Mouse (Mus musculus): ENCODE measurements around the gene Timp3. TPM values are rescaled to one million over a fixed set of nuclear protein-coding genes. Genes with fewer than 3 reads are reported as not detected.

The Timp3 gene
- polyA plus RNA-seq (2015; fragmentation: Nextera tagmentation; extraction: Ambion mirVana) = 51.6 and 57.1 TPM in 2 replicates

DNA sequence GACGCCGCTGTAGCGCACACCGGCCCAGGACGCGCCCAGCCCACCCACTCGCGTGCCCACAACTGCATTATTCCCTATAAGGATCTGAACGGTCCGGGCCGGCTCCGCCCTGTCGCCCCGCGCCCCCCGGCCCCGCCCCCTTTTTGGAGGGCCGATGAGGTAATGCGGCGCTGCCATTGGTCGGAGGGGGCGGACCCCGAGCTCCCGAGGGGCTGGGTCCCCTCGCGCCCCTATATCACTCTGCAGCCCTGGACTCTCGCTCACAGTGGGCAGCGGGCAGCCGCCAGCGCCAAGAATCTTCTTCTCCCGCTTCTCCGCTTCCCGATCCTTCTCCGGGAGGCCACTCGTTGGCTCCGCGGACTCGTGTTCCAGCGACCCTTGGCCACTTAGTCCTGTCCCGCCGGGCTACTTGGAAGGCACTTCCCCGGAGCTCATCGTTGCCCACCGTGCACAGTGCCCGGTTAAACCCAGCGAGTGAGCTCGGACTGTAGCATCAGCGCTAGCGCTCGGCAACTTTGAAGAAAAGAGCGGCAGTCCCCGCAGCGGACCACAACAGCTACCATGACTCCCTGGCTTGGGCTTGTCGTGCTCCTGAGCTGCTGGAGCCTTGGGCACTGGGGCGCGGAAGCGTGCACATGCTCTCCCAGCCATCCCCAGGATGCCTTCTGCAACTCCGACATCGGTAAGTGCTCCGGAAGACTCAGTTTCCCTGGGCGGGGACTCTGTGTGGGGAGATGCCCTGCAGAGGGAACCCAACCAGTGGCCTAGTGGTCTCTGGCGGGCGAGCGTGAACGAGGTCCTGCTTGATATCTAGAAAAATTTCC, at the start of gene Timp3:
Timp3 (plus strand) TSS at position 80 of the 824 bp plus-strand sequence.
- WGBS = under 1% methylated on average over 61 of the region's 65 CpGs
- H3K9me3 ChIP-seq (replicated peaks) = no peaks in the 10 kb centered on the region
- ATAC-seq (ENCODE audit: low FRiP score) = peak; percentile 67
- H3K27me3 ChIP-seq (replicated peaks) = peaks cover 7% of the 10 kb centered on the region
- H3K36me3 ChIP-seq = no peaks in the 10 kb centered on the region
- peak within 1 kb of the TSS; percentile 51 for H3K4me3 ChIP-seq (replicated peaks)
- peaks cover 48% of the 10 kb centered on the region for H3K4me1 ChIP-seq
- peak within 1 kb of the TSS; percentile 49 for H3K27ac ChIP-seq (replicated peaks)
- peak within 1 kb of the TSS; percentile 96 for H3K4me2 ChIP-seq
- peak within 1 kb of the TSS; percentile 57 for H3K9ac ChIP-seq (replicated peaks)

DNA sequence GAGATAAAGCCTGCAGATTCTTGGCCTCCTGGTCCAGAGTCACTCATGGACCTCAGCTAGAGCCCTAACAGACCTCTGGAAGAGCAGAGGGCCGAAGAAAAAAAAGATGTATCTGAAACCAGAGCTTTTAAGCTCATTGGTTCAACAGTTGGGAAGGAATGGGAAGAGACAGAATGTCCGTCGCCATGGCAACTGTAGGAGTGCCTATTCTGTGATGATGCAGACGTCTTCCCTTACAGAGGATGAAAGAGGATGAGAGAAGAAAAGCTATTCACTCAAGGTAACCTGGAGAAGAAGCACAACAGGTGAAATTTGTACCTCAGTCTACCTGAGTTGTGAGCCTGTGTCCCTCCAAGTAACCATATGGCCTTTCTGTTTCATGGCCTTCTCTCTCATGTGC, 44.0 kb upstream of the Timp3 start:
- ATAC-seq (ENCODE audit: low FRiP score) = peak; percentile 66; the same call in 1 of the 2 replicates
- WGBS = 63% methylated on average over 4 of the region's 4 CpGs
- no peak overlapping the region for H3K27ac ChIP-seq (replicated peaks)

DNA sequence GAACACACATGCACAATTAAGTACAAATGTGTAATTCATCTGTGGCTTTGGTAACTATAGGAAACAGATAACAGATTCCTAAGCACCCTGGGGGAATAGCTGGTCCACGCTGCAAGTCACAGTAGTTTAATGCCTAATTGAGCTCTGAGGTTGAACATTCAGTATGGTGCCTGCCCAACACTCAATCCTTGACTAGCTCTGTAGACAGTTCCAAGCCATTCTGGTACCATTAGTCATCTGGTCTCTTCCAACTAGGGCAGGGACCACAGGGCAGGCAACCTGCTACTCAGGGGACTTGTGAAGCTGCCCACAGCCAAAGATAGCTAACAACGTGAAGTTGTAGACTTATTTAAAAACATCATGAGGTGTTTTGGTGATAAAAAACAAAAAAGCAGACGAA, 43.1 kb upstream of the Timp3 start:
- WGBS = 74% methylated on average over 3 of the region's 3 CpGs

More for the DNA sequence above, 44.0 kb upstream of the Timp3 start:
- Histone ChIP-seq H3K4me2 (no peak overlapping the region), H3K9ac (replicated peaks) (no peak overlapping the region), H3K4me3 (replicated peaks) (no peak overlapping the region), H3K27me3 (replicated peaks) (no peaks in the 10 kb centered on the region), H3K36me3 (no peaks in the 10 kb centered on the region), H3K4me1 (no peaks in the 10 kb centered on the region), H3K9me3 (replicated peaks) (no peaks in the 10 kb centered on the region)

DNA sequence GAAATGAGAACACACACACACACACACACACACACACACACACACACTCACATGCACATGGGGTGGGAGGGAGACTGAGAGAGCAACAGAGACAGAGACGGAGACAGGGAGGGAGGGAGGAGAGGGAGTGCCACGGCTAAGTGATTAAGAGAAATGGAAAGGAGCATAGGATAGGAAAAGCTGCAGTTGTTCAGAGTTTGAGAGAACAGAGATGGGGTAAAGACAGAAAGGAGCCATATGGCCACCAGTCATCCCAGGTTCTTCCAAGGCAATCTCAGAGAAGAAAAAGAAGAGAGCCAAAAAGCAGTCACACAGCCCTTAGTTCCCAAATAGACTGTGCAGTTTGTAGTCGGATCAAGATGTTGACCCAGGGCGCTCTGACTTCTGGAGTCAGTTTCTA, 42.1 kb upstream of the Timp3 start:
- no peak overlapping the region for H3K4me3 ChIP-seq (replicated peaks)
- no peaks in the 10 kb centered on the region for H3K9me3 ChIP-seq (replicated peaks)
- no peak for ATAC-seq (ENCODE audit: low FRiP score)
- no peak overlapping the region for H3K27ac ChIP-seq (replicated peaks)
- H3K36me3 ChIP-seq = no peaks in the 10 kb centered on the region
- H3K4me1 ChIP-seq = no peaks in the 10 kb centered on the region
- H3K9ac ChIP-seq (replicated peaks) = no peak overlapping the region
- no peak overlapping the region for H3K4me2 ChIP-seq
- no peaks in the 10 kb centered on the region for H3K27me3 ChIP-seq (replicated peaks)
- WGBS = 81% methylated on average over 4 of the region's 4 CpGs

More for the DNA sequence above, 43.1 kb upstream of the Timp3 start:
- no peaks in the 10 kb centered on the region for H3K27me3 ChIP-seq (replicated peaks)
- ATAC-seq (ENCODE audit: low FRiP score) = no peak
- H3K9me3 ChIP-seq (replicated peaks) = no peaks in the 10 kb centered on the region
- no peaks in the 10 kb centered on the region for H3K36me3 ChIP-seq
- H3K9ac ChIP-seq (replicated peaks) = no peak overlapping the region
- H3K4me2 ChIP-seq = no peak overlapping the region
- no peak overlapping the region for H3K27ac ChIP-seq (replicated peaks)
- H3K4me1 ChIP-seq = no peaks in the 10 kb centered on the region
- H3K4me3 ChIP-seq (replicated peaks) = no peak overlapping the region

DNA sequence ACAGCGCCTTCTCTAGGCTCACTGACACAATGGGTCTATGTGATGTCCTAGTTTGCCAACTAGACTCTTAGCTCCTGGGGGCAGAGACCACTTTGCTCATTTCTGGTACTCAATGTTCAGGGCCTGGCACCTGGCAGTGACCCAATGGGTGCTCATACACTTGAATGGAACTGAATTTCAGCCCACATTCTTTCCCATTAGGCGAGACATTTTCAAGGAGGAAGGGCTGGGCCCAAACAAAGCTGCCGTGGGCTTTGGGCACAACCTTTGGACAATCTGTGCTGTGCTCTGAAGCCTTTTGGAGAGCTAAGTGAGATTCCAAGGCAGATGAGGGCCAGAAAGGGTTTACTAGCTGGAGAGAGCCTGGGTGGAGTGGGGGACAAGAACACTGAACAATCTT, 41.2 kb upstream of the Timp3 start:
- WGBS = 86% methylated on average over 3 of the region's 3 CpGs

DNA sequence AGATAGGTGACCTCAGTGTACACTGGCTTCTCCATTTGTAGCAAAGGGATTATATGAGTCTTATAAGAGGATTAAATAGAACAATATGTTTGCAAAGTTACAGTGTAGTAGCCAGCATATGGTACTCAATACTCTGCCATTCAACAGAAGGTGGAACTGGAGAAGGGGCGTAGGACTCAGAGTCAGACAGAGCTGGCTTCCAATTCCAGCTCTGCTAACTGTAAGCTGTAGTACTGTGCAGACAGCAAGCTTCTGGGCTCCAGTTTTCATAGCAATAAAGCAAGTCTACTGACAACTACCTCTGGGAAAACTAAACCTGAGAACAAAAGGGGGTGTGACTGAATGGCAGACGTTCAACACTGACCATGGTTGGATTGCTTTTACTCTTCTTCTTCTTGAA, 38.4 kb upstream of the Timp3 start:
- no peak overlapping the region for H3K4me2 ChIP-seq
- no peaks in the 10 kb centered on the region for H3K36me3 ChIP-seq
- H3K9me3 ChIP-seq (replicated peaks) = no peaks in the 10 kb centered on the region
- no peaks in the 10 kb centered on the region for H3K27me3 ChIP-seq (replicated peaks)
- no peak for ATAC-seq (ENCODE audit: low FRiP score)
- no peak overlapping the region for H3K4me3 ChIP-seq (replicated peaks)
- no peak overlapping the region for H3K27ac ChIP-seq (replicated peaks)
- H3K4me1 ChIP-seq = no peaks in the 10 kb centered on the region
- no peak overlapping the region for H3K9ac ChIP-seq (replicated peaks)
- 68% methylated on average over 2 of the region's 2 CpGs for WGBS

More for the DNA sequence above, 41.2 kb upstream of the Timp3 start:
- H3K4me1 ChIP-seq = no peaks in the 10 kb centered on the region
- H3K4me2 ChIP-seq = no peak overlapping the region
- ATAC-seq (ENCODE audit: low FRiP score) = no peak
- H3K36me3 ChIP-seq = no peaks in the 10 kb centered on the region
- H3K4me3 ChIP-seq (replicated peaks) = no peak overlapping the region
- H3K9me3 ChIP-seq (replicated peaks) = no peaks in the 10 kb centered on the region
- no peak overlapping the region for H3K27ac ChIP-seq (replicated peaks)
- H3K27me3 ChIP-seq (replicated peaks) = no peaks in the 10 kb centered on the region
- H3K9ac ChIP-seq (replicated peaks) = no peak overlapping the region

DNA sequence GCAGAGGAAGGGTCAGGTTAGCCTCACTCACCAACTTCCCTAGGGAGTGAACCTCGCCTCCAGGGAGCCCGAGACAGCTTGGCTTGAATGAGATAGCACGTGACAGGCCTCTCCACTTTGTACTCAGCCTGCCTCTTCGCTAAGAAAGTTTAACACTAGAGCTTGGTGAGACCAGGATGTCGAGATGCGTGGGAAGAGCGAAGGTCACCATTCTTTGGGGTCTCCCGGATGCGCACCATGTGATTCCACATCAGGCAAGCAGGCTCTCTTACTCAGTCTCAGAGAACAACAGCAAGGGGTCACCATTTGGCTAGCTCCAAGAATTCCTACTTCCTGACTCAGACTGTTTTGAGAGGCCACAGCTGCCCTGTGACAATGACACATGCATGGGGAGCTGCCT, 35.6 kb upstream of the Timp3 start:
- WGBS = 87% methylated on average over 9 of the region's 9 CpGs
- Histone ChIP-seq H3K9me3 (replicated peaks) (no peaks in the 10 kb centered on the region), H3K27me3 (replicated peaks) (no peaks in the 10 kb centered on the region), H3K36me3 (no peaks in the 10 kb centered on the region), H3K27ac (replicated peaks) (no peak overlapping the region), H3K4me1 (no peaks in the 10 kb centered on the region), H3K9ac (replicated peaks) (no peak overlapping the region), H3K4me2 (no peak overlapping the region), H3K4me3 (replicated peaks) (no peak overlapping the region)
- ATAC-seq (ENCODE audit: low FRiP score) = no peak

DNA sequence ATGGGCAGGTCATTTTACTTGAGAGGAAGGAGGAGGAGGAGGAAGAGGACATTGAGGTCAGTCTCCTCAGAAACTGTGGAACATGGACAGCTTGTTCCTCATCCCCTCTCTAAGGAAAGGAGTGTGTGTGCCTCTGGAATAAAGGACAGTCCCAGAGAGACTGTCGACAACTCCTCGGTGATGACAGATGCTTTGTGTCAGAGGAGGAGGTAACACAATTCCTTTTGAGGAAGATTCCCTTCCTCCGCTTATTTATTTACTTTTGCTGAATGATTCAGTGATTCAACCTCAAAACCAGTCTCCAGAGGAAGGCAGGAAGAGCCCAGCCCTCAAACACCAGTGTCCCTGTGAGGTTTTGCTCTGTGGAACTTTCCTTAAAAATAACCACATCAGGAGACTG, 29.9 kb upstream of the Timp3 start:
- WGBS = 75% methylated on average over 3 of the region's 3 CpGs
- no peak for ATAC-seq (ENCODE audit: low FRiP score)

DNA sequence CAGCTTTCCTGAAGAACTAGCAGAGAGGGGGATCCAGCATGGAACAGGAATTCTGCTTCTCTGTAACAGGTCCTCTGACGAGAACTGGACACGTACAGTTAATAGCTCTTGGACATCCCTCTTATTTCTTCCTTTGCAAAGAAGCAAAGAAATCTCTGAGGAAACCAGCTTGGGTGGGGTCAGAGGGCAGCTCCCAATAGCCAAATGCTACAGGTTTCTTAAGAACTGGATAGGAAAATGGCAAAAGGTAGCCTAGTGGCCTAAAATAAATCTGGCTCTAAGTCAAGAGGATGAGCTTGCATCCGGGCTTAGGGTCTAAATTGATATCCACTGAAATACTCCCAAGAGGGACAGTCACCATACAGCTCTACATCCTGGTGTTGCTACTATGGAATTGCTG, 27.3 kb upstream of the Timp3 start:
- Histone ChIP-seq H3K9me3 (replicated peaks) (no peaks in the 10 kb centered on the region), H3K27ac (replicated peaks) (no peak overlapping the region), H3K9ac (replicated peaks) (no peak overlapping the region), H3K4me1 (no peaks in the 10 kb centered on the region), H3K36me3 (no peaks in the 10 kb centered on the region), H3K27me3 (replicated peaks) (no peaks in the 10 kb centered on the region), H3K4me2 (no peak overlapping the region), H3K4me3 (replicated peaks) (no peak overlapping the region)
- WGBS = 86% methylated on average over 3 of the region's 3 CpGs
- no peak for ATAC-seq (ENCODE audit: low FRiP score)

More for the DNA sequence above, 29.9 kb upstream of the Timp3 start:
- Histone ChIP-seq H3K9ac (replicated peaks) (no peak overlapping the region), H3K4me1 (no peaks in the 10 kb centered on the region), H3K4me3 (replicated peaks) (no peak overlapping the region), H3K27me3 (replicated peaks) (no peaks in the 10 kb centered on the region), H3K4me2 (no peak overlapping the region), H3K27ac (replicated peaks) (no peak overlapping the region), H3K9me3 (replicated peaks) (no peaks in the 10 kb centered on the region), H3K36me3 (no peaks in the 10 kb centered on the region)

DNA sequence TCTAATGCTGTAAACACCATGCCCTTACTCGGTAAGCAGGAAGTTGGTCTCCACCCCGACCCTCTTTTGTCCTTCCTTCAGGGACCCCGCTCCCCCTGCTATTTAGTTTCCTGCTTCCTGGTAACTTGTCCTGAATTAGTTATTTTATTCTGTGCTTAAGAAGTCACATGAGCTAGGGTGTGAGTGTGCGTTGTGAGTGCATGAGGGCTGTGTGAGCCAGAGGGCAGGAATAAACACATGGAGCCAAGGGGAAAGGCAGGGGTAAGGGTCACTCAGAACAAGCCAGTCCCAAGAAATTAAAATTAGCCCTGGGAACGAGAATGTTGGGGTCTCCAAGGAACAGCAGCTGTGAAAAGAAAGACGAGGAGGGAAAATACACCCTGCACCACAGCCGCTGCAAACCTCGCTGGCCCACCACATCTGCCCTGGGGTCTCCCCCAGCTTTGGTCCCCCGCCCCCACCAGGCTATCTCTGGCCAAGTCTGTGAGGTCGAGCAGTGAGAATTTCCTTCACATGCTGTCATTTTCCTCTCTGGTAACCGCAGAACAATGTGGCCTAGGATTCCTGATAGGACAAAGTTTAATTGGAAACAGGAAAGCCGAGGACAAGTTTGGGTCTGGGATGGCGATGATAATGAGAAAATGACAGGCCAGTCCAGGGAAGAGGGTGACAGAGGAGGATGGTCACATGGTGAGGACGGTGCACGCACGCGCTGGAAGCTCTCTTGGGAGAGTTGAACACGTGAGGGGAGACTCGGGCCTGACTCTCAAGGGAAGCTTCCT, 26.6 kb upstream of the Timp3 start:
- Histone ChIP-seq H3K9ac (replicated peaks) (no peak overlapping the region), H3K4me1 (no peaks in the 10 kb centered on the region), H3K4me3 (replicated peaks) (no peak overlapping the region), H3K4me2 (no peak overlapping the region), H3K27ac (replicated peaks) (peak overlapping the region; percentile 23; the same call in 1 of the 2 replicates), H3K36me3 (no peaks in the 10 kb centered on the region), H3K9me3 (replicated peaks) (no peaks in the 10 kb centered on the region), H3K27me3 (replicated peaks) (no peaks in the 10 kb centered on the region)
- ATAC-seq (ENCODE audit: low FRiP score) = no peak
- WGBS = 82% methylated on average over 19 of the region's 19 CpGs

DNA sequence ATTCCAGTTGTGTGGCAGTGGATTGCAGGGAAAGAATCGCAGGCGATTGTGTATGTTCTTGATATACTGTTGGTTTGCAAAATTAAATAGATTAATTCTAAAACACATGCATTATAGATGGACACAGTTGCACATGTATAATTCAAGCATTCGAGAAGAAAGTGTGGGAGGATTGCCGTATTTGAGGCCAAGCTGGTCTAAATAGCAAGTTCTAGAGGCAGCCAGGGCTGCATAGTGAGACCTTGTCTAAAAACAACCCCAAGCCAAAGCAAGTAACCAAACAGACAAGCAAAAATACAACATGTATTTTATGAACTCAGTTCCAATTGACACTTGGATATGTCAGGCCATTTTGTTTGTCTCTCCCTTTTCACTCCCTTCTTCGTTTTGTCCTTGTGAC, 24.6 kb upstream of the Timp3 start:
- H3K27me3 ChIP-seq (replicated peaks) = no peaks in the 10 kb centered on the region
- no peak overlapping the region for H3K4me3 ChIP-seq (replicated peaks)
- 88% methylated on average over 5 of the region's 5 CpGs for WGBS
- H3K9me3 ChIP-seq (replicated peaks) = no peaks in the 10 kb centered on the region
- H3K27ac ChIP-seq (replicated peaks) = no peak overlapping the region
- no peaks in the 10 kb centered on the region for H3K4me1 ChIP-seq
- no peak overlapping the region for H3K9ac ChIP-seq (replicated peaks)
- no peak for ATAC-seq (ENCODE audit: low FRiP score)
- H3K36me3 ChIP-seq = no peaks in the 10 kb centered on the region
- no peak overlapping the region for H3K4me2 ChIP-seq

DNA sequence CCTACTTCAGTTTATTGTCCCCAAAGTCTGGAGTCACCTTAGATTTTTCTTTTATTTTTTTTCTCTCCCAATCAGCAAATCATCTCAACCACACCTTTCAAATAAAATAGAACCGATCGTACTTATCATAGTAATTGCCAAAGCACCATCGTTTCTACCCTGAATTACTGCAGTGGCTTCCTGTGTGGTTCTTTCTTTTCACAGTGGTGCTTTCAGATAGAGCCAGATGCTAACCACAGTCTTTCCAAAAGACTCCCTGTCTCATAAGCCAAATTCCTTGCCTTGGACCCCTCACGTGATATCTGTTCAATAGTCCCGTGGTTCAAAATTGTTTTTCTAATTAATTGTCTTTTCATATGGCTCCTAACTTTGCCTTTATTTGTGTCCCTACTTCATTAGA, 22.8 kb upstream of the Timp3 start:
- no peak overlapping the region for H3K9ac ChIP-seq (replicated peaks)

More for the DNA sequence above, 22.8 kb upstream of the Timp3 start:
- H3K4me3 ChIP-seq (replicated peaks) = no peak overlapping the region
- H3K9me3 ChIP-seq (replicated peaks) = no peaks in the 10 kb centered on the region
- H3K36me3 ChIP-seq = no peaks in the 10 kb centered on the region
- H3K4me2 ChIP-seq = no peak overlapping the region
- 86% methylated on average over 5 of the region's 5 CpGs for WGBS
- no peak for ATAC-seq (ENCODE audit: low FRiP score)
- no peaks in the 10 kb centered on the region for H3K27me3 ChIP-seq (replicated peaks)
- H3K27ac ChIP-seq (replicated peaks) = no peak overlapping the region
- H3K4me1 ChIP-seq = no peaks in the 10 kb centered on the region

Data from neural tube, embryonic 15.5 days (tissue).